Mouse (Mus musculus): Measurements from ENCODE around the gene Sinhcaf.
"Not testable (repeated sequence)": the region's sequence is repeated elsewhere in the genome, so short reads cannot be mapped to it uniquely, and the experiment has no call there.

The Sinhcaf gene

DNA sequence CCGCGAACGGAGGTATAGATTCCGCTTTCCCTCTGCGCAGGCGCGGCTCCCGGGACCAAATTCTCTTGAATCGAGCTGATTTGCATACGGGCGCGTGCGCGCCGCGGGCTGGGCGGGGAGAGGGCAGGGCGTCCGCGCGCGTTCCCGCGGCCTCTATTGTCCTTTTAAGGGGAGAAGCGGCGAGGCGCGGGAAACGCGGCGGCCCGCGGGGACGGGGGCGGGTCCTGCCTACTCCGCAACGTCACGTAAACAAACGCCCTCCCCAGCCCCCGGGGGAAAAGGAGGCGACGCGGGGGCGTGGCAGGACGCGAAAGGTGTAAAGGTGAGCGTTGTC lies at the start of gene Sinhcaf:
Gene Sinhcaf (minus strand): TSS at position 59 of the 334 bp plus-strand sequence.
- DNase-seq (ENCODE audit: low spot score in 2 of 2): peak; percentile 96 to 97

DNA sequence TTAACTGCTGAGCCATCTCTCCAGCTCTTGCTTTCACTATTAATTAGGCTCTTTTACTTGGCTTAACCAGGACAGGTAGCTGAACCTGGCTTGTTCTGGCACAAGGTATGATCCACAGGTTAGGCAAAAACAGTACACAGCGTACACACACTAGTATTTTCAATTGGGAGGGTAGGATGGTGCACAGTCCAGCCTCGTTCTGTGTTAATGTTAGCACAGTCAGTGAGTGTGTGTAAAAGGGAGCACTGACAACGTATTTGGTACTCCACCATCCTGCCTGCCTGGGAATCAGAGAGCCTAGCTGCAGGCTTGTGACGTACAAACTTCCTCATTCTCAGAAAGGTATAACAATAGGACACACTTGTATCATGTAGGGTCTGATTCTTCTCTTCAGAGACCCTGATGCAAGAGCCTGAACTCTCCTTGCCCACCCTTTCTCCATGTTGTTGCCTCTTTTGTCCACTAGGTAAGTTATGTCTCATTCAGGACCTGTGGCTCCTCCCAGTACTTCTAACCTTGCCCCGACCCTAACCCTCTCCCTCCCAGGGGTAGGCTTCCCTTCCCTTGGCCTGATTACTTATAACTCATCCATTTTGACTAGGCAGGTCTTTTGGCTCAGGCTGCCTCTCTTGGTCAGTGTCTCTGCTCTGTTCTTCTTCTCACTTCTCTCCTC lies 48.2 kb upstream of the Sinhcaf start:
- no peak for DNase-seq (ENCODE audit: low spot score in 2 of 2)

DNA sequence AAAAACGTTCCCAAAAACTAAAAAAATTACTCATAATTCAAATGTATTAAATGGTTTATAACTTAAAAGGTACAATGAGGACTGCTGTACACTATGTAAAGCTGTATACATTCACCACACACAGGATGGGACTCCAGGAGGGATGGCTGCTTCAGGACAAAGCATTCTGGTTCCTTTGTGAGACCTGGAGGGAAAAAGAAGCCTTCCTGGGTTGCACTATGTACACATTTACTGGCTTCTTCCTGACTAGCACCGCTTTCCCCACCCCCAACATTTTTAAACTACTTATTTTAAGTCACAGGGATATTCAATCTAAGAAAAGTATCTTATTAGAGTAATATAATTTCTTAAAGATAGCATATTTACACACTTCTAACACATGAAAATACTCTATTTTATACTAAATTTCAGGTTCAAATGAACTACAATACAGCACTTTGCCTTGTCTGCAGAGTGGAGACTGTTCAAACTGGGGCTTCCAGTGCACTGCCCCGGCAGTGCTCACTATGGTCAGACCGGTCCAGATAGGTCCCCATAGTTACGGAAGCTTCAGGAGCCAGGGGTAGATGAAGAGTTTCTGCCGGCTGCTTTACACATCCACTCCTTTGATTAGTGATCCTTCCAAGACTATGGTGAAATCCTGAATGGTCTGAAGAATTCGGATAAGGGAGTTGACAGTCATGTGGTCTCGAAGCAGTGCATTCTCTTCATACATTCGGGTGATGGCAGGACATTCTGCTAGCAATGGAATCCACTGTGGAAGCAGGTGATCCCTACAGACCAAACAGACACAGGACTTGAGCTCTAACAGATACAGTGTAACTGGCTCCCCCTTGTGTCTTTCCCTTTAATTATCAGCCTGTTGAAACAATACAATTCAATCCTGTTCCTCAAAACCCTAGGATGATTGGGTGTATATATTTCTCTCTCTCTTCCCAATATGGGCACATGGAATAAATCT lies 47.1 kb upstream of the Sinhcaf start:
- DNase-seq (ENCODE audit: low spot score in 2 of 2): no peak

DNA sequence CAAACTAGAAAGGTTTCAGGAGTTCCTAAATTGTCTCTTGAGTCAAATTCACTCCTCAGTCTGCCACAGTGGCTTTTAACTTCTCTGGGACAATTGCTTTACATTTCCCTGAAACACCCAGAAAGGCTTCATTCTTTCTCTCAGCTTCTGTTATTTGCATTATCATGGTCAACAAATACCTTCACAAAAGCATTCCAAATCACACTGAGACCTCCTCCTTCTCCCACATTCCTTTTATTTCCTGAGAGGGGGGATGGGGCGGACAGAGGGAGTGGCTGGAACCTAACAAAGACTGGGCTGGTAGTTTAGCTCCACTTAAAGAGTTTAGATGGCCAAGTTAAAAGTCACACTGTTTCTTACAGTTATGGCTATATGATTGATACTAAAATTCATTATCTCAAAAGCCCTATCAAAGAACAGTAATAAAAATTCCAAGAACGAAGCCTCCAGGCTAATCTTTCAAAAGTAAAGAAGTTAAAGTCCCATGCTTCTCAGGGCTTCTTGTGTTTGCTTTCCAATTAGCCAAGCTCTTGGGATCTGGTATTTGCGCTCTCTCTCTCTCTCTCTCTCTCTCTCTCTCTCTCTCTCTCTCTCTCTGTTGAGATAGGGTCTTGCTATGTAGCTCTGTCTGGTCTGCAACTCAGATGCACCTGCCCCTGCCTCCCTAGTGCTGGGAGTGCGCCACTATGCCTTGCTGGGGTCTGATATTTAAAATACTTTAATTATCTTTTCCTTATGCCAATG lies 46.3 kb upstream of the Sinhcaf start:
- no peak for DNase-seq (ENCODE audit: low spot score in 2 of 2)

DNA sequence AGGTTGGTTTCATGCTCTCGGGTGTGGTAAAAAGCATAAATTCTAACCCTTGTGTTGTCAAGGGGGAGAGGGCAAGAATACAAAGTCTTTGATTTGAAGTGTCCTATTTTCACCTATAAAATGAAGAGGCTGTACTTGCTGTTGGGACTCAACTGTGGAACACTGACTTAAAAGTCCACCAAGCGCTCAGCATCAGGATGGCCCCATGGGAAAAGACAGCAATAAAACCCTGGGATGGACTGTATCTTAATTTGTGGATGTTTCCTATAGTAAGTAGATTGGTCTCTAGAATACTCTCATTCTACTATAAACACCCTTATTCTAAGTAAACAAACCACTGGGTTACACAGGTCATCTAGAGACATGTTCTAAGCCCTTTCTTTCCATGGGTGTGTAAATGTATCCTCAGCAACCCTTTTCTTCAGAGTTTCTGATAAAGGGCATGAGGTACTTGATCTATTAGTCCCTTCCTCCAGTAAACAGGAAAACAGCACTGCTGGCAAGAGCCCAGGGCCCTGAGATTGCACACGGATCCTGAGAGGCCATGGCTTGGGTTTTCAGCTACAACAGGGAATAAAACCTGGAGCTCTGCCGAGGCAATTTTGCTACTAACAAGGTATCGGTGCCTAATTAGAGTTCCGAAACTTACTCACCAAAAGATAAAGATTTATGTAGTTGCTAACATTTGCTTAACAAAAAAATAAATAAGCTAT lies 45.5 kb upstream of the Sinhcaf start:
- DNase-seq (ENCODE audit: low spot score in 2 of 2): no peak

DNA sequence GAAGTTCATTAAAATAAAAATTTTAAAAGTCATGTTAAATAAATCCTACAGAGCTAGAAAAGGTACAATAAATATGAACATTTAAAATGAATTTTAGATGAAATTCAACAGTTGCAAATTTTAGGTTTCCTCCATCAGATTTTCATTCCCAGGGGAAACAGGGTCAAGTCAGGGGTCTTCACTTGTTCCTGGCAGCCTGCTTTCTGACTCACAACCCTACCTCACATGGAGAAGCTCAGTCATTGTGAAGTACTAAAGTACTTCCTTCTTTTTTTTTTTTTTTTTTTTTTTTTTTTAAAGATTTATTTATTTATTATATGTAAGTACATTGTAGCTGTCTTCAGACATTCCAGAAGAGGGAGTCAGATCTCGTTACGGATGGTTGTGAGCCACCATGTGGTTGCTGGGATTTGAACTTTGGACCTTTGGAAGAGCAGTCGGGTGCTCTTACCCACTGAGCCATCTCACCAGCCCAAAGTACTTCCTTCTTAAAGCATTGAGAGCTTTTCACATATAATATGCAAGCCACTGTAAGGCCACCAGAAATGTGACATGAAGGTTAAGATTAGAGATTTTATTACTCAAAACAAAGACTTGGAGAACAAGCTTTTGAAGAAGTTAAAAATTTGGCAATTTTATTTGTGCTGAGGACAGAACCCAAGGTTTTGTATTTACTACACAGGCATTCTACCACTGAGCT lies 43.7 kb upstream of the Sinhcaf start:
- not testable (repeated sequence) for DNase-seq (ENCODE audit: low spot score in 2 of 2)

DNA sequence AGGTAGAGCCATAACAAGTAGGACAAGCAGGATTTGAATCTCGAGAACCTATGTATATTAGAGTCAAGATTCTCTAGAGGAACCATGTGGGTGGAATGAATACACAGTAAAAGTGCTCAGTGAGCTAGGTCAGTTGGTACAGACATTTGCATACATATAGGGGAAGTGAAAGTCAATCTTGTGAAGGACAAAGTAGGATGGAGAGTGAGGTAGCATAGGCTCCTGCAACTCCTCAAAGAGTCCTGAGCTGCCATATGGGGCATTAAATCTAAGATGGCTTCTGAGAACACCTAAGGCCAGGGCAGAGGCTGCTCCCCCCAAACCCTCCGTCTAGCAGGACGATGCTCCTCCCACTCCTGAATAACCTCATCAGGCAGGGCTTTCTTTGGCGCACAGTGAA lies 39.7 kb upstream of the Sinhcaf start:
- DNase-seq (ENCODE audit: low spot score in 2 of 2): no peak

DNA sequence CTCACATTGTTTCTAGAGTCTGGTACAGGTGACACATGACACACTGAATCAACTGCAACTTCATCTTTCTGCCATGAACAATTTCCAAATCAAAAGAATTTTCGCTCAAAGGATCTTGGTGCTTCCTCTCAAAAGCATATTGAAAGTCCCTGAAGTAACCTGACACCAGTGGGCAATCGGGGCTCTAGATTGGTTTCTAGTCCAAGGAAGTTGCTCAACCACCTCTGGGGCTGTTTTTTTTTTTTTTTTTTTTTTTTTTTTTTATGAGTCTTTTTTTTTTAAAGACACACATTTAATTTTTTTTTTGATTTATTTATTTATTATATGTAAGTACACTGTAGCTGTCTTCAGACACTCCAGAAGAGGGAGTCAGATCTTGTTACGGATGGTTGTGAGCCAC lies 34.2 kb upstream of the Sinhcaf start:
- no peak for DNase-seq (ENCODE audit: low spot score in 2 of 2)

DNA sequence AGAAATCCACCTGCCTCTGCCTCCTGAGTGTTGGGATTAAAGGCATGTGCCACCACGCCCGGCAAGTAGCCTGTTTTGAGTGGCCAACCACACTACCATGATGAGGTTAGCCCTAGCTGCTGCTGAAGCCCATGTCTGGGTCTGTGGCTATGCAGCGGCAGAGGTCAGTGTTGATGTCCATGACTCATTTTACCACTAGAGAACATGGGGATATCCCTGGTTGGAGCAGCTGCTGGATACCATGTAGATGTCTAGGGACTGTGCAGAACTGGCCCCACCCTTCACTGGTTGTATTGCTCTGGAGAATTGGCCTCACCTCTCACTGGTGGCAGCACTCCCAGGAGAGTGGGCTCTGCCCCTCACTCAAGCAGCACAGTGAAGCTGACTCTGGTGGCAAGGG lies 28.8 kb upstream of the Sinhcaf start:
- no peak for DNase-seq (ENCODE audit: low spot score in 2 of 2)

DNA sequence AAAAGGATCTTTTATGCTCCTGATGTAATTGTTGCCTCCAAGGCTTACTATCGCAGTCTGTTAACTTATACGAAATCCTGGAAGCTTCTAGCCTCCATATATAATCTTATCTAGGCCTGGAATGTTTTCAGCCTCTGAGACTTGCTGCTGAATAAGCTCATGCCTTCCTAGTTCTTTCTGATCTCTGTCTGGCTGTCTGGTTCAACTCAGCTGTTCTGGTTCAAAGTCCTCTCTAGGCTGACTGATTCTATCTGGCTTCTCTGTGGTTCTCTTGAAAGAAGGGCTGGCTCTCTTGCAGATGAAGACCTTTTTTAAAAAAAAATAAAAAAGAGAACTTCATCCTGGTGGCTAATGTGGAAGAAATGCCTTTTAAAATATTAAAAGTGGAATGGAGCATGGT lies 26.6 kb upstream of the Sinhcaf start:
- DNase-seq (ENCODE audit: low spot score in 2 of 2): no peak

DNA sequence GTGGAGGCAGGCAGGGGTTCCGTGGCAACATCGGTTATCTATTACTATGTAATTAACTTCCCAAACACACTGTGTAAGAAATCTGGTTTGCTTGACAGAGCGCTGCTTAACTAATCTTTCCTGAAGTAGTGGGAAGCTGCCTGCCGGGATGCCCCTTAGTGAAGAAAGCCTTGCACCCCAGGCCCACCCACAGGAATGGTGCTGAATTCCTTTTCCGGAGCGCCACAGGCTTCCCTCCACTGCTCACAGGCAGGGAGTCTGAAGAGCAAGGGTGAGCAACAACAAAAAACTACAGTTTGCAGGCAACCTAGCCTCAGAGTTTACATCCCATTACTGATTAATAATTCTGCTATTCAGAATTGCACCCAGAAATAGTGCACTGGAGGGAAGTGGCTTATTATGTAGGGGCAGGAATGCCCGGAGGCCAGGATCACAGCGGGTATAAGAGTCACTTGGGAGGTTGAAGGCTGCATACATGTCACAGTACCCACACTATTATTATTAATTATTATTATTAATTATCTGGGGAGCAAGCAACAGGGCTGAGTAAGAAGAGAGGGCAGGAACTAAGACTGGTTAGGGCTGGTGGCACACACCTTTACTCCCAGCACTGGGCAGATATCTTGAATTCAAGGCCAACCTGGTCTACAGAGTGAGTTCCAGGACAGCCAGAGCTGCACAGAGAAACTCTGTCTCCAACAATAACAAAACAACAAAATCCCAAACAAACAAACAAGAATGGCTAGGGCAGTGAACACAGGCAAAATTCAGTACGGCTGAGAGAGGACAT lies 26.0 kb upstream of the Sinhcaf start:
- DNase-seq (ENCODE audit: low spot score in 2 of 2): no peak

DNA sequence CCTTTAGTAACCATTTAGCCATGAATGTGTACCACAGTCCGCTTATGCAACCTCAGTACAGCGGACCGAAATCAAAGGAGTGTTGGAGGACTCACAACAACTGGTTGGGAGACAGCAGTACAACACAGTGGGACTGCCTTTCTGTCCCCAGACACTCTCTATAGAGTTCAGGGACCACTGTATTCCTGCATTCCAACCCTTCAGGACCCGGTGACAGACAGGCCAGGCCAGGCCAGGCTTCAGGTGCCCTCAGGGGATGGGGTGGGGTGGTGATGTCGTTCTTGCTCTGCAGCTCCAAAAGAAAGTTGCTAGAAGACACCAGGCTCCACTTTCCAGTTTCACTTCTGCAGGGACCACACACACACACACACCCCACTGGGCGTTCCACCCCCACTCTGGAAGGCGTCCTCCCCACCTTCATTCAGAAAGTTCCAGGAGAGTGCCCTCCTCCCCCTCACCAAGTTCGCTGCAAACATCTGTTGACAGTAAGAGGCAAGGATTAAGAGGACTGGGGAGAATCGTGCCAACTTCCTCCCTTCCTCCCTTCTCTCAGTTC lies 25.2 kb upstream of the Sinhcaf start:
- DNase-seq (ENCODE audit: low spot score in 2 of 2): no peak

DNA sequence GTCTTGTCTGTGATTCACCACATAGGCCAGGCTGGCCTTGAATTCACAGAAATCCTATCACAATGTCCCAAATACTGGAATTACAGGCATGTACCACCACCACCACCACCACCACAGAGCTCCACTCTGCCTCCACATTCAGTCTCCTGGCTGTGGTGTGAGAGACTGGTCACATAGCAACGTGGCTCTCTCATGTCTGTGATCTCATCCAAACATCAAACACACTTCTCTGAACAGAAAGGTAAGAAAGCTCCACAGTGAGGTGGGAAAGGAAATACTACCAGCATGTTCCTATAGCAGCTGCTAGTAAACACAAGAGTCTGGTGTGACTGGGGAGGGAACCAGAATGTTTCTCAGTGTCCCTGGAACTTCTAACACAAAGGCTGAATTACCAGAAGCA lies 15.0 kb upstream of the Sinhcaf start:
- no peak for DNase-seq (ENCODE audit: low spot score in 2 of 2)

DNA sequence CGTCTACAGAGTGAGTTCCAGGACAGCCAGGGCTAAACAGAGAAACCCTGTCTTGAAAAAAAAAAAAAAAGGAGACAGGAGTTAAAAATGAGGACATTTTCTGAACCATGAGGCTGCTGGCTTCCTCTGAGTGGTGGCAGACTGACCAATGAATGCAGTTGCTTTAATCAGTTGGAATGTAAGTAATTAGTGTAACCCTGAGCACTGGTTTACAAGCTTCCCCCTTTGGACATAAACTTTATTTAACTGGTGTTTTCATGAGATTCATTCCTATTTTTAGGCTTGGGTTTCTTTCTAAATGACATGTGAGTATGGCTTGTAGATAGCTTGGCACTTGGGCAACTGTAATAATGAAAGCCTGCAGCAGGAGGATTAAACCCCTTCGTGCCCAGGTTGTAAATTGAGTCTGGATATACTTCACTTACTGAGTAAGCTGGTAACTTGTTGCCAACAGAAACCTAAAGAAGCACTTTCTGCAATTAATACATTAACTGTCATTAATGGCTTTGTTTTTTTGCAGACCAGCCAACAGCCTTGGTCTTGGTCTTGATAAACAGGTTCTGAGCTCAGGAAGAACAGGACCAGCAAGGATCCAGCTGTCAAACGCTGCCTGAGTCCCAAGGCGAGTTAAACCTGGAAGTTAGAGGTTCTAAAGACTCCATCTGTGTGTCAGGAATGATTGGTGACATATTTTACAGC lies 13.4 kb upstream of the Sinhcaf start:
- no peak for DNase-seq (ENCODE audit: low spot score in 2 of 2)

DNA sequence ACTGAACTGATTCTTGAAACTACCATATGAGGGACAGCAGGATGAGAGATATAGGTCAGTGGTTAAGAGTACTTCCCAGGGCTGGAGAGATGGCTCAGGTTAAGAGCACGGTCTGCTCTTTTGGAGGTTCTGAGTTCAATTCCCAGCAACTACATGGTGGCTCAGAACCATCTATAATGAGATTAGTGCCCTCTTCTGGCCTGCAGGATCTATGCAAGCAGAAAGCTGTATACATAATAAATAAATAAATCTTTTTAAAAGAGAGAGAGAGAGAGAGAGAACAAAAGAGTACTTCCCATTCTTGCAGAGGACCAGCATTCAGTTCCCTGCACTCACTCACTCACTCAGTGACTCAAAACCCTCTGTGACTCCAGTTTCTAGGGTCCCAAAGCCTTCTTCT lies 12.4 kb upstream of the Sinhcaf start:
- no peak for DNase-seq (ENCODE audit: low spot score in 2 of 2)

DNA sequence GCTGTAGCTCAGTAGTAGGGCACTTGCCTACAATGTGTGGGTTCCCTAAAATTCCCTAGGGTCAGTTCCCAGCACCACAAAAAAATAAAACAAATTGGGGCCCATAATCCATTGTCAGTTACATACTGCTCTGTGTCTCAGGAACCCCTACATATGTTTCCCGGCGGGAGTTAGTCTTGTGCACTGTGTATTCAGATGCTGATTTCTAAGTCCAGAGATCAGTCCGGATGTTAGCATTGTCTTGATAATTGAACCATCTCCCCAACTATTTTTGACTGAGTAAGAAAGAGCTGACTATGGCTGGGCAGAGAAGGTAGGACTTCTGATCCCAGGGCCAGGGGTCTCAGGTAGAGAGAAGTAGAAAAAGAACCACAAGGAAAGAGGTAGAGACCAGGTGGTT lies 10.8 kb upstream of the Sinhcaf start:
- no peak for DNase-seq (ENCODE audit: low spot score in 2 of 2)

DNA sequence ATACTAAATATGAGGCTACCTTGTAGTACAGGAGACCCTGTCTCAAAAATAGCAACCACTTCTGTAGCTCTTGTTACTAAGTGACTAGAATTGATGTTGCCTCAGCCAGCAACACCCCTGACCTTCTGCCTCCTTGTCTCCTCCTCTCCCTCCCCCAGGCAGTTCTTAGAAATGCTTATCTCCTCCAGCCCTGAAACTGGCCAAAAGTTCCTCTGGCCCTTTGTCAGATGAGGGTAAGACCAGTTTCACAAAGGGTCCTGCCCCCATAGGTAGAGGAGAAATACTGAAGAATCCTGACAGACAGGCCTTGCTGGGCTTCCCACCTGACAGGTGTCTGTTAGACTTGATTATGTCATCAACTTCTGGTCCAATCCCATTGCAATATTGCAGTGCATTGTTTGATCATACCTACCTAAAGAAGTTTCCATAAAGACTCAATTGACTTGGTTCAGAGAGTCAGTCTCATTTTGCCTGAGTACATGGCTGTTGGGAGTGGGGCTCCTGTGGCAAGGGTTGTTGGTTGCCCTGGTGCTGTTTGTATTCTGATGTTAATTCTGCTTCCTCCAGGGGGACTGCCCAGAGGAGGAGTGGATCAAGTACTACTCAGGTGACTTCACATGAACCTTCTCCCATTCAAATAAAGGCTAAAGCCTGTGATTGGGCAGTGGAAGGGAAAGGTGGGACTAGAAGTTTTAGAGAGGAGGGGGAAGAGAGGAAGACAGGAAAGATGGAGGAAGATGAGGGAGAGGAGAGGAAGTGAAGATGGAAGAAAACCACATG lies 9.6 kb upstream of the Sinhcaf start:
- DNase-seq (ENCODE audit: low spot score in 2 of 2): no peak

DNA sequence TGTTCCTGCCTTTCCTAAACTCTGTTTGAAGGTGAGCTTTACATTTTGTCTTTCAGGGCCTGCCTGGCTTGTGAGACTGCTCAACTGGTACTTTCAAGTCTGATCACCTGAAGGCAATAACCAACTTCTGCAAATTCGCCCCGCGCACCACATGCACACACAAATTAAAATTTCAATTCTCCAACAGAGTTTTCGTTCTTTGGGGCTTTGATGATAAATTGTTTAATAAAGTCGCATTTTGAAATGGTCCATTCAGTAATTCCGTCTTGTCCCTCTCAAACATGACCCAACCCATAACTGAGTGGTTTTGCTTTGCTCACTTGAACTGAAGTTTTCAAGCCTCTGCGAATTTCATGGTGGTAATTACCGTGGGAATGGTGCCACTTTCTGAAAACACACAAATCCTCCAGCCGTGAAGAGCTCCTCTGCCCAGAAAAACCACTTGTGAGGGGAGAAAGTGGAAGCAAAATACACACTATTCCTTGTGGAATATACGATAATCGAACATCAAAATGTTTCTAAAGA lies 676 bp upstream of the Sinhcaf start:
- DNase-seq (ENCODE audit: low spot score in 2 of 2): no peak

Data from urinary bladder, postnatal 4 days (tissue).